In the genomic region with DNA sequence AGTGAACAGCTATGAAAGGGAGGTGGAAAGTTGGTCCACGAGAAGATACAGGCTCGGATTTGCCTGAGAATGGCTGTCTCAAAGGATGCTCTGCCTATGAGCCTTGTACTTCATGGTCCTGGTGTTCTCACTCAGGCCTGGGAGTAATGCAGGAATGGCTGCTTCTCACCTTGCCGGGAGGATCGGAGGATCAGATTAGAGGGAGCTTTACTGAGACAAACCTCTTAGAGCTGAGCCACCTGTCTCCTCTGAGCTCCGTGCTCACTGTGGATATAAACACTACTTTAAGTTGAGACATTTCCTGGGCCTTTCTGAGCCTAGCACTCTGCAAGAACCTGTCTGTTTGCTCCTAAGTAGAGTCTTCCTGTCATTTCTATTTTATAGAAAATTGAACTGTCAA, we compare ENCODE assay signal across 22 mouse cellular contexts. TPM values are rescaled to one million over a fixed set of nuclear protein-coding genes. Genes with fewer than 3 reads are reported as not detected.
"Had no signal": no experiment of that assay in that cellular context is flagged by ENCODE, and none has a peak within 500 bp of the region (broad histone marks: within the 10 kb centered on the region; RNA-seq: fewer than 3 reads in every experiment).

No protein-coding gene starts in this region.

- DNase-seq: cerebellum, adult 18-20 months; cerebellum, adult 2 months; cerebellum, adult 8-10 months; cerebellum, adult 9-10 months; cerebellum, adult 9-11 months; cerebellum, postnatal 10 days; cerebellum, postnatal 14 days; cerebellum, postnatal 25 days; cerebellum, postnatal 36 days; embryo, embryonic 11 days; forebrain, postnatal 0 days; gastrocnemius, adult 2 months; gastrocnemius, postnatal 10 days; gastrocnemius, postnatal 14 days; gastrocnemius, postnatal 25 days; gastrocnemius, postnatal 36 days; heart, adult 18-20 months had no signal

RNA-seq across cellular contexts. Expression of gene Cdhr1, which starts 3.4 kb away (rescaled TPM):
- total RNA-seq: common myeloid progenitor, adult 5-6 weeks; gastrocnemius, adult 18-20 months; gastrocnemius, adult 2 months; gastrocnemius, adult 8-10 months; gastrocnemius, postnatal 14 days; gastrocnemius, postnatal 25 days; gastrocnemius, postnatal 36 days; gastrocnemius, postnatal 4 days; granulocyte monocyte progenitor cell, adult 5-6 weeks had no signal

RNA-seq across cellular contexts. Expression of gene 2610528A11Rik, which starts 12.3 kb away (rescaled TPM):
- total RNA-seq: forebrain, postnatal 0 days; gastrocnemius, postnatal 4 days had no signal

RNA-seq across cellular contexts. Expression of gene Lrit2, which starts 33.8 kb away (rescaled TPM):
- total RNA-seq: common myeloid progenitor, adult 5-6 weeks; forebrain, postnatal 0 days; gastrocnemius, adult 18-20 months; gastrocnemius, adult 2 months; gastrocnemius, adult 8-10 months; gastrocnemius, postnatal 10 days; gastrocnemius, postnatal 14 days; gastrocnemius, postnatal 25 days; gastrocnemius, postnatal 36 days; gastrocnemius, postnatal 4 days; granulocyte monocyte progenitor cell, adult 5-6 weeks; heart, adult 18-20 months had no signal

RNA-seq across cellular contexts. Expression of gene Lrit1, which starts 46.9 kb away (rescaled TPM):
- total RNA-seq: common myeloid progenitor, adult 5-6 weeks; forebrain, postnatal 0 days; gastrocnemius, adult 18-20 months; gastrocnemius, adult 2 months; gastrocnemius, adult 8-10 months; gastrocnemius, postnatal 10 days; gastrocnemius, postnatal 14 days; gastrocnemius, postnatal 25 days; gastrocnemius, postnatal 36 days; granulocyte monocyte progenitor cell, adult 5-6 weeks; heart, adult 18-20 months had no signal
